Comparison of ENCODE assay signal across 23 mouse cellular contexts in genomic region chr13:46313176-46313575, GRCm38 (mm10). TPM values are rescaled to one million over a fixed set of nuclear protein-coding genes. Genes with fewer than 3 reads are reported as not detected.
"Had no signal": no experiment of that assay in that cellular context is flagged by ENCODE, and none has a peak within 500 bp of the region (broad histone marks: within the 10 kb centered on the region; RNA-seq: fewer than 3 reads in every experiment).

No protein-coding gene starts in this region.

- DNase-seq: layer of hippocampus, adult 9-11 months; liver; liver, postnatal 0 days; lung, embryonic 14.5 days; retina, postnatal 1 day; right cerebral cortex, postnatal 25 days; spleen, adult 18-20 months; thymus, adult 18-20 months; thymus, postnatal 36 days had no signal

- H3K9me3 ChIP-seq: limb, embryonic 10.5 days; midbrain, embryonic 15.5 days; neural tube, embryonic 15.5 days; stomach, embryonic 15.5 days had no signal

- H3K27me3 ChIP-seq: midbrain, embryonic 12.5 days; midbrain, embryonic 15.5 days; neural tube, embryonic 12.5 days; neural tube, embryonic 15.5 days; stomach, embryonic 15.5 days had no signal

- H3K4me3 ChIP-seq: layer of hippocampus, adult 2 months; limb, embryonic 10.5 days; limb, embryonic 13.5 days; midbrain, embryonic 12.5 days; midbrain, embryonic 15.5 days; neural tube, embryonic 12.5 days; neural tube, embryonic 15.5 days; stomach, embryonic 15.5 days had no signal

- H3K4me1 ChIP-seq: limb, embryonic 10.5 days; midbrain, embryonic 12.5 days; midbrain, embryonic 15.5 days; neural tube, embryonic 12.5 days; neural tube, embryonic 15.5 days; stomach, embryonic 15.5 days had no signal

- H3K27ac ChIP-seq: hindbrain, postnatal 0 days; layer of hippocampus, adult 2 months; limb, embryonic 10.5 days; limb, embryonic 13.5 days; liver, embryonic 14.5 days; macrophage; midbrain, embryonic 12.5 days; midbrain, embryonic 15.5 days; neural tube, embryonic 12.5 days; neural tube, embryonic 15.5 days; stomach, embryonic 15.5 days had no signal

- ATAC-seq: hindbrain, postnatal 0 days; inflammation-experienced regulatory T-cells, adult 6 months; intestine, embryonic 16.5 days; liver, postnatal 0 days; lung, postnatal 0 days; midbrain, embryonic 15.5 days had no signal

- H3K4me2 ChIP-seq: limb, embryonic 13.5 days; lung, embryonic 14.5 days; midbrain, embryonic 12.5 days; midbrain, embryonic 15.5 days; neural tube, embryonic 12.5 days; neural tube, embryonic 15.5 days; stomach, embryonic 15.5 days had no signal

- H3K9ac ChIP-seq: limb, embryonic 13.5 days; liver, embryonic 14.5 days; liver, postnatal 0 days; lung, embryonic 14.5 days; midbrain, embryonic 12.5 days; midbrain, embryonic 15.5 days; neural tube, embryonic 12.5 days; neural tube, embryonic 15.5 days; stomach, embryonic 15.5 days had no signal

- H3K36me3 ChIP-seq: limb, embryonic 10.5 days; limb, embryonic 13.5 days; midbrain, embryonic 12.5 days; midbrain, embryonic 15.5 days; neural tube, embryonic 12.5 days; neural tube, embryonic 15.5 days; stomach, embryonic 15.5 days had no signal

RNA-seq across cellular contexts. Expression of gene Stmnd1, which starts 39.7 kb away (rescaled TPM):
- polyA plus RNA-seq: inflammation-experienced regulatory T-cells, adult 6 months; limb, embryonic 10.5 days; liver, embryonic 14.5 days; liver, postnatal 0 days; lung, embryonic 14.5 days; macrophage; midbrain, embryonic 12.5 days; midbrain, embryonic 15.5 days; neural tube, embryonic 12.5 days had no signal
